Mouse (Mus musculus) hindbrain, embryonic 11.5 days (tissue): Measurements from ENCODE around the gene Noxo1. TPM values are rescaled to one million over a fixed set of nuclear protein-coding genes. Genes with fewer than 3 reads are reported as not detected.

Experiments used
- ATAC-seq: fragments of 200-750 bp; cut with Nextera tagmentation; 2 replicates; pipeline ENCODE4 v1.8.0; 2017; ENCODE audit warnings: mild to moderate bottlenecking, moderate TSS enrichment, moderate library complexity; ENCODE audit not compliant: low FRiP score
- DNase-seq: peaks from one replicate; pipeline ENCODE4 v3.0.0-alpha.2; 2015; ENCODE audit warnings: low spot score
- H3K27ac ChIP-seq: fragments of 300-500 bp; sonication (generic); 2 replicates; pipeline ENCODE4 v1.5.1; 2014; ENCODE audit warnings: mild to moderate bottlenecking, low read depth, low read length
- H3K27me3 ChIP-seq: fragments of 300-500 bp; sonication (generic); 2 replicates; pipeline ENCODE4 v1.6.1; 2014; ENCODE audit warnings: mild to moderate bottlenecking, low read length, moderate library complexity, mixed read lengths; ENCODE audit not compliant: control insufficient read depth, insufficient read depth
- H3K36me3 ChIP-seq: fragments of 300-500 bp; sonication (generic); 2 replicates; pipeline ENCODE4 v1.6.1; 2014; ENCODE audit warnings: mild to moderate bottlenecking, low read length, moderate library complexity, mixed read lengths; ENCODE audit not compliant: control insufficient read depth, insufficient read depth
- H3K4me1 ChIP-seq: fragments of 300-500 bp; sonication (generic); replicated peaks from 2 replicates; pipeline ENCODE4 v1.6.1; 2014; ENCODE audit warnings: low read length, mixed read lengths; ENCODE audit not compliant: control insufficient read depth, insufficient read depth
- H3K4me2 ChIP-seq: fragments of 300-500 bp; sonication (generic); replicated peaks from 2 replicates; pipeline ENCODE4 v1.6.1; 2014; ENCODE audit warnings: mild to moderate bottlenecking, low read depth, low read length
- H3K4me3 ChIP-seq: fragments of 300-500 bp; sonication (generic); 2 replicates; pipeline ENCODE4 v1.5.1; 2014; ENCODE audit warnings: low read depth, low read length
- H3K9ac ChIP-seq: fragments of 300-500 bp; sonication (generic); 2 replicates; pipeline ENCODE4 v1.6.1; 2014; ENCODE audit warnings: low read depth, low read length
- H3K9me3 ChIP-seq: fragments of 300-500 bp; sonication (generic); 2 replicates; pipeline ENCODE4 v1.6.1; 2016; ENCODE audit warnings: low read length; ENCODE audit not compliant: control insufficient read depth
- WGBS: fragments of 180-500 bp; shearing (Covaris S2); extraction: QIAGEN DNeasy Blood & Tissue Kit; methylation state at CpG from one replicate; pipeline ENCODE4 v1.1.7; 2014; 5-methylcytosine and 5-hydroxymethylcytosine counted together
- polyA plus RNA-seq: library from polyadenylated mRNA; unstranded; fragments of >200 nt; fragmentation: Nextera tagmentation; extraction: Ambion mirVana; gene quantifications from 2 replicates; pipeline ENCODE4 v1.2.1, GENCODE M21; 2014

Noxo1 gene
- polyA plus RNA-seq, 1 experiment from 2014 or later: 1.5 TPM

DNA sequence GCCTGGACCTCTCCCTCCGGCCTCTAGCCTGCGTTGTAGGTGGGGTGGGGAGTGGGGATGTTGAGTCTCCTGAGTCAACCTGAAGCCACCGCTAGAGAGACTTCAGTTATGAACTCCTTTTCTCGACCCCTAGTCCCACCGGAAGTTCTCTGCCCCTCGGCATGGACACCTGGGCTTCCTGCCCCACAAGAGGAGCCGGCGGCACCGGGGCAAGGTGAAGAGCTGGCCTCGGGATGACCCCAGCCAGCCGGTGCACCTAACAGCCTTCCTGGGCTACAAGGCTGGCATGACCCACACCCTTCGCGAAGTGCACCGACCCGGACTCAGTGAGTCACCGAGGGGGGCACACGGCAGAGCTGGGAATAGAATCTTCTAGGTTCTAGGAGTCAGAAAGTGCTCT is 32.1 kb downstream of the Noxo1 start:
- ATAC-seq: no peak
- DNase-seq: no peak

DNA sequence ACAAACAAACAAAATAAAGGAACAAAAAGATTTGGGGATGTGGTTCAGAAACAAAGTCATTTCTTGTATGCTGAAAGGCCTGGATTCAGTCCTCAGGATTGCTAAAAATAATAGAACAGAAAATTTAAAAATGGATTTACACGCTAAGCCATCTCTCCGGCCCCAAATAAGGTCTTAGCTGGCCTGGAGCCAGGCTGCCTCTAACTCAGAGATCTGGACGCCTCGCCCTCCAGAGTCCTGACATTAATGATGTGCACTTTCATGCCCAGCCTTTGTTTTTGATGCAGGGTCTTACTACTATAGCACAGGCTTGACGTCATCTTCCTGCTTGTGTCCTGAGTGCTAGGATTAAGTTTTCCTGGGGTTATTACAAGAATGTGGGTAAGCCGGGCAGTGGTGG is 33.0 kb downstream of the Noxo1 start:
- Histone ChIP-seq H3K9me3 (no peaks in the 10 kb centered on the region), H3K27ac (no peak overlapping the region), H3K36me3 (no peaks in the 10 kb centered on the region), H3K27me3 (no peaks in the 10 kb centered on the region; the same call in 1 of the 2 replicates), H3K4me1 (no peaks in the 10 kb centered on the region), H3K4me3 (no peak overlapping the region), H3K9ac (no peak overlapping the region), H3K4me2 (no peak overlapping the region)
- WGBS: 88% methylated on average over 6 of the region's 6 CpGs
- DNase-seq (no peak), ATAC-seq (no peak)

More for the DNA sequence above, 32.1 kb downstream of the Noxo1 start:
- Histone ChIP-seq H3K36me3 (no peaks in the 10 kb centered on the region), H3K4me3 (no peak overlapping the region), H3K9ac (no peak overlapping the region), H3K4me2 (no peak overlapping the region), H3K27me3 (no peaks in the 10 kb centered on the region; the same call in 1 of the 2 replicates), H3K4me1 (peaks cover 4% of the 10 kb centered on the region; the same call in 1 of the 2 replicates), H3K27ac (no peak overlapping the region), H3K9me3 (no peaks in the 10 kb centered on the region)
- WGBS: 78% methylated on average over 17 of the region's 17 CpGs

DNA sequence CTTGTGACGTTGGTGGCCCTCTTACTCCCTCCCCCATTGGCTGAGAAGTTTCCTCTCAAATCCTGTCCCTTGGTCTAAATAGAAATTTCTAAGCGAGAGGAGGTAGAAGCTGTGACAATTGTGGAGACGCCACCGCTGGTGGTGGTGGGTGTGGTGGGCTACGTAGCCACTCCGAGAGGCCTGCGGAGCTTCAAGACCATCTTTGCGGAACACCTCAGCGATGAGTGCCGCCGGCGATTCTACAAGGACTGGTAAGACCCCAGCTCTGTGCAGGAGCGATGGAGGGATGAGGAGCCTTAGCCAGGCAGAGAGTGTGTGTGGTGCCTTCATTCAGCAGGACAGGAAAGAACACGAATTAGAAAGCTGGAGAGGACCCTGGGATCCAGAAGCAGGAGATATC is 34.8 kb downstream of the Noxo1 start:
- no peak overlapping the region for H3K4me3 ChIP-seq
- no peak for DNase-seq

DNA sequence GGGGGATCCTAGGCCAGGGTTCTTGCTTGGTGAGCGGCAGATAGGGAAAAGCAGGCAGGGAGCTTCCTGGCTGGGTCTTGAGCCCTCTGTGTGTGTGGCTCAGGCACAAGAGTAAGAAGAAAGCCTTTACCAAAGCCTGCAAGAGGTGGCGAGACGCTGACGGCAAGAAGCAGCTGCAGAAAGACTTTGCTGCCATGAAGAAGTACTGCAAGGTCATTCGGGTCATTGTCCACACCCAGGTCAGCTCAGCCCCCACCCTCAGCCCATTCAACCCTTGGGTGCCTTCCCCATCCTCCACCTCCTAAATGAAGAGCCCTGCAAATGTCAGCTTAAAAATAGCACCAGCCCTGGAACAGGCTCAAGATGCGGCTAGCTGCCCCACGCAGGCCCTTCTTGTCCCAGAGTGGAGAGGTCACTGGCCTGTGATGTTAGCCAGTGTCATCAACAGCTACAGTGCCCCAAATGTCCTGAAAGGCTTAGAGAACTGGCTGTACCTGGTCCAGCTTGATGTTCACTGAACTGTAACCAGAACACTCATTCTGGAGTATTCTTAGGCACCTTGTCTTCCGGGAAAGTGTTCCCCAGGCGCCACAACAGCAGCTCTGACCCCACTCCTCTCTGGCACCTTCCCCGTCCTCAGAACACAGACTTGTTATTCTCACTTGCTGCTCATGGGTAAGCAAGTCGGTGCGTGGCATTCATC is 36.4 kb downstream of the Noxo1 start:
- no peak overlapping the region for H3K9ac ChIP-seq
- 77% methylated on average over 12 of the region's 12 CpGs for WGBS
- no peaks in the 10 kb centered on the region for H3K36me3 ChIP-seq
- no peak overlapping the region for H3K4me2 ChIP-seq
- H3K27ac ChIP-seq: no peak overlapping the region
- H3K4me1 ChIP-seq: peaks cover 3% of the 10 kb centered on the region
- H3K4me3 ChIP-seq: no peak overlapping the region
- DNase-seq (no peak), ATAC-seq (no peak)
- no peaks in the 10 kb centered on the region; the same call in 1 of the 2 replicates for H3K27me3 ChIP-seq
- no peaks in the 10 kb centered on the region for H3K9me3 ChIP-seq

More for the DNA sequence above, 34.8 kb downstream of the Noxo1 start:
- ATAC-seq: no peak
- H3K4me1 ChIP-seq: no peaks in the 10 kb centered on the region
- WGBS: 82% methylated on average over 14 of the region's 14 CpGs
- no peaks in the 10 kb centered on the region; the same call in 1 of the 2 replicates for H3K27me3 ChIP-seq
- H3K4me2 ChIP-seq: no peak overlapping the region
- no peaks in the 10 kb centered on the region for H3K36me3 ChIP-seq
- H3K9ac ChIP-seq: no peak overlapping the region
- no peaks in the 10 kb centered on the region for H3K9me3 ChIP-seq
- no peak overlapping the region for H3K27ac ChIP-seq

DNA sequence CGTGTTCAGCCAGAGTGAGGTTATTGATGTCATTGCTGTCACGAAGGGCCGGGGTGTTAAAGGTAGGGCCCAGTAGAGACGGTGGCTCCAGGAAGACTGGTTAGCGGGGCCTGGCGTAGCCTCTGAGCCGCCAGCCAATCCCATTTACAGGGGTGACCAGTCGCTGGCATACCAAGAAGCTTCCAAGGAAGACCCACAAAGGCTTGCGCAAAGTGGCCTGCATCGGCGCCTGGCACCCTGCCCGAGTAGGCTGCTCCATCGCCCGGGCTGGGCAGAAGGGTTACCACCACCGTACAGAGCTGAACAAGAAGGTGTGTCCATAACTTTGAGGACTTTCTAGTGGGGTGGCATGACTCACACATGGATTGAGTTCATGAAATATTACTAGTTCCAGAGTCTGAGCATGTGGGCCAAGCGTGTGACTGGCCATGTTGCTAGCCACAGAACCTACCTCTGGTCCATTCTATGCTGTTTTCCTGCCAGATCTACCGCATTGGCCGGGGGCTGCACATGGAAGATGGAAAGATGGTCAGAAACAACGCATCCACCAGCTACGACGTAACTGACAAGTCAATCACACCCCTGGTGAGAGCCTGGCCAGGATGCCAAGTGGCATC is 37.5 kb downstream of the Noxo1 start:
- H3K27ac ChIP-seq: no peak overlapping the region
- no peaks in the 10 kb centered on the region for H3K9me3 ChIP-seq
- H3K36me3 ChIP-seq: no peaks in the 10 kb centered on the region
- peaks cover 3% of the 10 kb centered on the region for H3K4me1 ChIP-seq
- DNase-seq (no peak), ATAC-seq (no peak)
- 92% methylated on average over 21 of the region's 21 CpGs for WGBS
- no peak overlapping the region for H3K4me3 ChIP-seq
- no peaks in the 10 kb centered on the region for H3K27me3 ChIP-seq
- no peak overlapping the region for H3K9ac ChIP-seq
- H3K4me2 ChIP-seq: no peak overlapping the region

DNA sequence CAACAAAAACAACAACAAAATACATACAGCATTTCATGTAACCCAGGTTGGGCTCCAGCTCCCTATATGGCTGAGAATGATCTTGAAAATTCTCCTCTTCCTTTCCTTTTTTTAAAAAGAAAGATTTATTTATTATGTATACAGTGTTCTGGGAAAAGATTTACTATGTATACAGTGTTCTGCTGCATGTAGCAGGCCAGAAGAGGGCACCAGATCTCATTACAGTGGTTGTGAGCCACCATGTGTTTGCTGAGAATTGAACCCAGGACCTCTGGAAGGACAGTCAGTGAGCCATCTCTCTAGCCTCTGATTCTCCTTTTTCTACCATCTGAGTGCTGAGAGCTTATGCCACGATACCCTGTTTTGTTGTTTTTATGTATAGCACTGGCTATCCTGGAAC is 38.5 kb downstream of the Noxo1 start:
- Histone ChIP-seq H3K27ac (no peak overlapping the region), H3K9me3 (no peaks in the 10 kb centered on the region), H3K4me1 (peaks cover 3% of the 10 kb centered on the region), H3K4me2 (no peak overlapping the region), H3K9ac (no peak overlapping the region), H3K36me3 (no peaks in the 10 kb centered on the region), H3K27me3 (no peaks in the 10 kb centered on the region), H3K4me3 (no peak overlapping the region)
- ATAC-seq (no peak), DNase-seq (no peak)
- 77% methylated on average over 1 of the region's 1 CpGs for WGBS

DNA sequence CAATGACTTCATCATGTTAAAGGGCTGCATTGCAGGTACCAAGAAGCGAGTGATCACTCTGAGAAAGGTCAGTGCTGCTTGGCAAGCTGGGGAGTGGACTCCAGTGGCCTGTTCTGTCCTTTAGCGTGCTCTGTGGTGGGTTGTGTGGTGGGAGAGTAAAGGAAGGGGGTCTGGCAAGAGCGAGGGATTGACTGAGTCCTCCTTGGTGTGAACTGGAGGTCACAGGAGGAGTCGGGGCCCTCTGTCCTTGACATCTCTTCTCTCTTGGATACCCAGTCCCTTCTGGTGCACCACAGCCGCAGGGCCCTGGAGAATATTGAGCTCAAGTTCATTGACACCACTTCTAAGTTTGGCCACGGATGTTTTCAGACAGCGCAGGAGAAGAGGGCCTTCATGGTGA is 39.4 kb downstream of the Noxo1 start:
- H3K27ac ChIP-seq: no peak overlapping the region
- ATAC-seq: no peak
- no peak overlapping the region for H3K9ac ChIP-seq

DNA sequence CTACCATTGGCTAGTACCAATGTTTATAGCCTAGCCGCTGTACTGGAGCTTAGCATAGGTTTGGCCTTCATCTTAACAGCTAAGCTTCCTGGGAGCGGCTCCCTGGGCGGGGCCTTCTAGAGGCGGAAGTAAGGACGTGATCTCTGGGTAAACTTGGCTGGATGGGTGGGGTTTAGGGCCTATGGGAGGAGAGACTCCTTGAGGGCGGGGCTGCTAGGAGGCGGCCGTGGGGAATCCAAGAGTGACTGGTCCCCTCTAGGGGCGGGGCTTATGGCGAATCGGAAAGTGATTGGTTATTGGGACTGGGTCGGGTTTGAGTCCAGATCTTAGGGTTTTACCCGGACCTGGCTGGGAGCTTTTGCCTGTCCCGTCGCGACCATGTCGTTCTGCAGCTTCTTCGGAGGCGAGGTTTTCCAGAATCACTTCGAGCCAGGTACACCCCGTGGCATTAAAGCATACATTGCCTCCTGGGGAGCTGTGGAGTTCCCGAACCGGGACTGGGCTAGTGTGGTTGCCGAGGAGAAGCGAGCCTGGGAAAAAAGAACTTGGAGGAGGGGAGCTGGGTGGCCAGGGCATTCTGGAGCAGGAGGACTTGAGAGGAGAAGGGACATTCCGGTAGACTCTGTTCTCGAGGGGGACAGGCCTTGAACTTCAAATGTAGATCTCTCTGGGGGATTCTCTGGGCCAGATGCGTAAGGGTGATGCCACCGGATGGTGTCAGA is 40.5 kb downstream of the Noxo1 start, which contains the start of gene Msrb1:
Msrb1 (plus strand) TSS at position 313 of the 722 bp plus-strand sequence.
- Histone ChIP-seq H3K4me3 (peak within 1 kb of the TSS; percentile 44), H3K4me1 (peaks cover 3% of the 10 kb centered on the region), H3K9me3 (no peaks in the 10 kb centered on the region), H3K36me3 (no peaks in the 10 kb centered on the region), H3K27me3 (no peaks in the 10 kb centered on the region), H3K9ac (peak within 1 kb of the TSS; percentile 42), H3K27ac (no peak within 1 kb of the TSS), H3K4me2 (peak within 1 kb of the TSS; percentile 77)
- peak; percentile 96 for DNase-seq
- peak; percentile 97 for ATAC-seq
- WGBS: under 1% methylated on average over 29 of the region's 29 CpGs

More for the DNA sequence above, 39.4 kb downstream of the Noxo1 start:
- peaks cover 3% of the 10 kb centered on the region for H3K4me1 ChIP-seq
- no peak overlapping the region; the same call in 1 of the 2 replicates for H3K4me2 ChIP-seq
- H3K9me3 ChIP-seq: no peaks in the 10 kb centered on the region
- H3K4me3 ChIP-seq: no peak overlapping the region
- no peak for DNase-seq
- no peaks in the 10 kb centered on the region for H3K27me3 ChIP-seq
- H3K36me3 ChIP-seq: no peaks in the 10 kb centered on the region
- 90% methylated on average over 7 of the region's 7 CpGs for WGBS
